Mouse (Mus musculus): ENCODE data around the gene Slc16a13.

Slc16a13 gene

DNA sequence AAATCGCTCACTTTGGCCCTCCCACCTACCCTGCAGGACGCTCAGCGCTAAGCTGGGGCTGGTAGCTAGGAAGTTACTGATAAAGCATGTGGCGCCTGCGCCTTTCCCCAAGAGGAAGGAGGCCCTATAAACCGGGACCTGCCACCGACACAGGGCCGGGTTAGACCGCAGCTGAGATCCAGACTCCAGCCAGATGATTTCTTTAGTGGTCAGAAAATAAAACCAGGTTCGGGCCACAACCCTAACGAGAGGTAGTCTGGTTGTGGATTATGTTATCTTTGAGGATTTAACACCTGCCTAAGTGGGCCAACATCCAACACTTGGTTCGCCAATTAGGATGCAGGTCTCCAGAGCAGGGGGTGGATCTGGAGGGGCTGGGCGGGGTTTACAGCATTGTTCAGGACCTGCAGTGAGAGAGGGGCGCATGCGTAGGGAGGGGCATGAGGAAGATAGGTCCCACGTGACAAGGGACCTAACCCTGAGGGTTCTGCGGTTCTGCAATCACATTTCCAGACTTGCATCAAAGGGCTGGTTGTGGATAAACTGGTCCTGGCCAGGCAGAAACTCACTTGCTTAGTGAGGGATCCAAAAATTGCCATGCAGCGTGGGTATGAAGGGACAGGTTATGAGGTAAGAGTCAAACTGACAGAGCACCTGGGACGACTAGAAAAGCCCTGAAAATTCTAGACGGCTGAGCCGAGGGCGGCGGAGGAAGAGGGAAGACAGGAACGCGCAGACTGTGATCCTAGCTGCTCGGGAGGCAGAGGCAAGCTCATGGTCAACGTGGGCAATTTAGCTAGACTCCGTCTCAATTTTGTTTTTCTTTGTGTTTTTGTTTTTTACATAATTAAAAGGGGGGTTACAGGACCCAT, at the start of gene Slc16a13:
Slc16a13 (minus strand) TSS at position 334 of the 872 bp plus-strand sequence.
- no peaks in the 10 kb centered on the region for H3K27me3 ChIP-seq (ENCODE audit: control insufficient read depth, insufficient read depth, low read length, poor library complexity, severe bottlenecking)
- no peaks in the 10 kb centered on the region for H3K36me3 ChIP-seq (ENCODE audit: control insufficient read depth, insufficient read depth, low read length, poor library complexity, severe bottlenecking)
- peak; percentile 96 for DNase-seq (ENCODE audit: low read depth, low spot score)

GRCm38 (mm10) chr11:70266405-70266804, 45.5 kb upstream of the Slc16a13 start:
- H3K27me3 ChIP-seq (ENCODE audit: control insufficient read depth, insufficient read depth, low read length, poor library complexity, severe bottlenecking), result no peaks in the 10 kb centered on the region
- no peaks in the 10 kb centered on the region for H3K36me3 ChIP-seq (ENCODE audit: control insufficient read depth, insufficient read depth, low read length, poor library complexity, severe bottlenecking)

GRCm38 (mm10) chr11:70265819-70266218, 45.0 kb upstream of the Slc16a13 start:
- no peak for DNase-seq (ENCODE audit: low read depth, low spot score)
- no peaks in the 10 kb centered on the region for H3K27me3 ChIP-seq (ENCODE audit: control insufficient read depth, insufficient read depth, low read length, poor library complexity, severe bottlenecking)
- H3K36me3 ChIP-seq (ENCODE audit: control insufficient read depth, insufficient read depth, low read length, poor library complexity, severe bottlenecking), result no peaks in the 10 kb centered on the region

More at GRCm38 (mm10) chr11:70266405-70266804, 45.5 kb upstream of the Slc16a13 start:
- DNase-seq (ENCODE audit: low read depth, low spot score), result no peak

GRCm38 (mm10) chr11:70265252-70265651, 44.4 kb upstream of the Slc16a13 start:
- DNase-seq (ENCODE audit: low read depth, low spot score), result no peak
- Histone ChIP-seq H3K36me3 (ENCODE audit: control insufficient read depth, insufficient read depth, low read length, poor library complexity, severe bottlenecking) (no peaks in the 10 kb centered on the region), H3K27me3 (ENCODE audit: control insufficient read depth, insufficient read depth, low read length, poor library complexity, severe bottlenecking) (no peaks in the 10 kb centered on the region)

GRCm38 (mm10) chr11:70259035-70259434, 38.2 kb upstream of the Slc16a13 start:
- Histone ChIP-seq H3K36me3 (ENCODE audit: control insufficient read depth, insufficient read depth, low read length, poor library complexity, severe bottlenecking) (no peaks in the 10 kb centered on the region), H3K27me3 (ENCODE audit: control insufficient read depth, insufficient read depth, low read length, poor library complexity, severe bottlenecking) (peaks cover 2% of the 10 kb centered on the region; the same call in 1 of the 2 replicates)
- DNase-seq (ENCODE audit: low read depth, low spot score), result no peak

DNA sequence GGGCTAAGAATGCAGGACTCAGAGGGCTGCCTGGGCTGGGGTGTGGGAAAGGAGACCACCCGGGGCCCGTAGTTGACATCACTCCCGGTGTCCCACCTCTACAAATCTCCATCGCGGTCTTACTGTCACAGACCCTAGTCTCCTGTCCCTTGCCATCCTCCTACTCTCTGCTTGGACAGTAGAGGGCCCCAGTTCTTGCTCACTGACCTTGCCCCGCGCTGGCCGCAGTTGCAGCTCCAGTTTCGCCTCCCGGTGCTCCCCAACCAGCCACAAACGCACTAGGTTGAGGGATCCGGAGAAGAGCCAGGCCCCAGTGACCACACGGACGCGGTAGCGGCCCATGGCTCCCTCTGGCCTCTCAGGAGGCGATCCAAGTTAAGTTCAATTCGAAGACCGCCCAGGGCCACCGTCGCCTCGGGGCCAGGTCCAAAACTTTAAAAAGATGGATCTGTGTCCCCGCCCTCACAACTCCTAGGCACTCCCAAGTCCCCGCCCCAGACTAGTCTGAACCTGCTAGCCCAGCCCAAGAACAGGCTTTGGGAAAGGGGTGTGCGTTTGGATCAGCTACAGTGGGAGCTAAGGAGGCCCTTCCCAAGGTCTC, 34.2 kb upstream of the Slc16a13 start, which contains the start of gene Alox12:
Alox12 (minus strand) TSS at position 423 of the 601 bp plus-strand sequence.
- H3K27me3 ChIP-seq (ENCODE audit: control insufficient read depth, insufficient read depth, low read length, poor library complexity, severe bottlenecking), result peaks cover 2% of the 10 kb centered on the region; the same call in 1 of the 2 replicates
- H3K36me3 ChIP-seq (ENCODE audit: control insufficient read depth, insufficient read depth, low read length, poor library complexity, severe bottlenecking), result no peaks in the 10 kb centered on the region
- peak; percentile 20 for DNase-seq (ENCODE audit: low read depth, low spot score)

DNA sequence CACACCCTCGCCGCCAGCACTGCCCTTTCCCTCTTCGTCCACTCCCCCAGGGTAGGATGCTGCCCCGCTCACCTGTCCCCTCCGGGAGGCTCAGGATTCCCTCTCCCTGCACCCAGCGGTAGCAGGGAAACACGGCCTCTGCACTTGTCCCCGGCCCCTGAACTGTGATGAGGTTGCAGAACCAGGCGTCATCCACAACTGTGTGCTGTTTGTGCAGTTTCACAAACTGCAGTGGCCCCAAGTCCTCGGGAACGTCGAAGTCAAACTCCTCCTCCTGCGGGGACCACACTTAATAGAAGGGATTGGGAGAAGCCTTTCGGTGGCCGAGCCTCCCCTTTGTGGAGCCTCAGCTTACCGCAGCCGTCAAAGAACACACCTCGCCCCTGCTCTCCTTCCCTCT, 33.5 kb upstream of the Slc16a13 start:
- H3K36me3 ChIP-seq (ENCODE audit: control insufficient read depth, insufficient read depth, low read length, poor library complexity, severe bottlenecking), result no peaks in the 10 kb centered on the region
- no peak for DNase-seq (ENCODE audit: low read depth, low spot score)
- H3K27me3 ChIP-seq (ENCODE audit: control insufficient read depth, insufficient read depth, low read length, poor library complexity, severe bottlenecking), result peaks cover 2% of the 10 kb centered on the region; the same call in 1 of the 2 replicates

- peaks cover 2% of the 10 kb centered on the region; the same call in 1 of the 2 replicates for H3K27me3 ChIP-seq (ENCODE audit: control insufficient read depth, insufficient read depth, low read length, poor library complexity, severe bottlenecking)
- no peaks in the 10 kb centered on the region for H3K36me3 ChIP-seq (ENCODE audit: control insufficient read depth, insufficient read depth, low read length, poor library complexity, severe bottlenecking)
- DNase-seq (ENCODE audit: low read depth, low spot score), result no peak
These were observed 31.0 kb upstream of the Slc16a13 start for GRCm38 (mm10) chr11:70251853-70252252.

DNA sequence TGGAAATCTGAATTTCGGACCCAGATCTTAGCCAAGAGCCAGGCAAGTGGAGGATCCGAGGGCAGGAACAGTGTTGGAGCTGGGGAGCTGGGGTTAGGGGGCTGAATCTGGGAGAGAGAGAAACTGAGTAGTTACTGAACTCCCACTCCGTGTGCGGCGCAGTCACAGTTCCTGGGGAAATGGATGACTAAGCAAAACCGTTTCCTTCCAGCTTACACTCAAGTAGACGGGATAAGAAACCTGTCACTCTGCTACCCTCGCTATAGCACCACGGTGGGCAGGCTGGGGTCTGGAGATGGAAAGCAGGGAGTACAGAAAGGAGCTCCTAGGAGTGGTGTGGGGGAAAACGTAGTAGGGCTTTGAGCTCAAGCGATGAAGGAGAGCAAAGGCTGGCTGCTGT, 29.3 kb upstream of the Slc16a13 start:
- Histone ChIP-seq H3K27me3 (ENCODE audit: control insufficient read depth, insufficient read depth, low read length, poor library complexity, severe bottlenecking) (peaks cover 2% of the 10 kb centered on the region; the same call in 1 of the 2 replicates), H3K36me3 (ENCODE audit: control insufficient read depth, insufficient read depth, low read length, poor library complexity, severe bottlenecking) (no peaks in the 10 kb centered on the region)
- DNase-seq (ENCODE audit: low read depth, low spot score), result no peak

- peak; percentile 85 for DNase-seq (ENCODE audit: low read depth, low spot score)
- no peaks in the 10 kb centered on the region for H3K36me3 ChIP-seq (ENCODE audit: control insufficient read depth, insufficient read depth, low read length, poor library complexity, severe bottlenecking)
- no peaks in the 10 kb centered on the region for H3K27me3 ChIP-seq (ENCODE audit: control insufficient read depth, insufficient read depth, low read length, poor library complexity, severe bottlenecking)
These were observed 26.4 kb upstream of the Slc16a13 start for GRCm38 (mm10) chr11:70247136-70247845.

DNA sequence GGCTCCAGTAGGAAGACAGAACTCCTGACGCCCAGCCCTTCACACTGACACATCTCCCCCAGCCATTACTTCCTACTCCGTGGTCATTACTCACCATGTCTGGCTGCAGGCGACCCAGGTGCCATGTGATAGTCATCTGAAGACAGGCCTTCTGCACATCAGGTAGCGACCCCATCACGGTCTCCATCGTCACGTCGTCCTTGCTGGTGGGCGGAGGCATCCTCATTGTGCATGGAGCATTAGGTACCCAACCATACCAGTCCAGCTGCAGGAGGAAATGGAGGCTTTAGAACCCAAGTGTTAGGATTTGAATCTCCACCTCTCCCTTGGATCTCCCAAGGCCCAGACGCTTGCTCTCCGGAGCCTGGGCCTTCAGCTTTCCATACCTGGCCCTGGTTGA, 21.7 kb upstream of the Slc16a13 start:
- H3K36me3 ChIP-seq (ENCODE audit: control insufficient read depth, insufficient read depth, low read length, poor library complexity, severe bottlenecking), result no peaks in the 10 kb centered on the region
- no peak for DNase-seq (ENCODE audit: low read depth, low spot score)
- H3K27me3 ChIP-seq (ENCODE audit: control insufficient read depth, insufficient read depth, low read length, poor library complexity, severe bottlenecking), result no peaks in the 10 kb centered on the region

DNA sequence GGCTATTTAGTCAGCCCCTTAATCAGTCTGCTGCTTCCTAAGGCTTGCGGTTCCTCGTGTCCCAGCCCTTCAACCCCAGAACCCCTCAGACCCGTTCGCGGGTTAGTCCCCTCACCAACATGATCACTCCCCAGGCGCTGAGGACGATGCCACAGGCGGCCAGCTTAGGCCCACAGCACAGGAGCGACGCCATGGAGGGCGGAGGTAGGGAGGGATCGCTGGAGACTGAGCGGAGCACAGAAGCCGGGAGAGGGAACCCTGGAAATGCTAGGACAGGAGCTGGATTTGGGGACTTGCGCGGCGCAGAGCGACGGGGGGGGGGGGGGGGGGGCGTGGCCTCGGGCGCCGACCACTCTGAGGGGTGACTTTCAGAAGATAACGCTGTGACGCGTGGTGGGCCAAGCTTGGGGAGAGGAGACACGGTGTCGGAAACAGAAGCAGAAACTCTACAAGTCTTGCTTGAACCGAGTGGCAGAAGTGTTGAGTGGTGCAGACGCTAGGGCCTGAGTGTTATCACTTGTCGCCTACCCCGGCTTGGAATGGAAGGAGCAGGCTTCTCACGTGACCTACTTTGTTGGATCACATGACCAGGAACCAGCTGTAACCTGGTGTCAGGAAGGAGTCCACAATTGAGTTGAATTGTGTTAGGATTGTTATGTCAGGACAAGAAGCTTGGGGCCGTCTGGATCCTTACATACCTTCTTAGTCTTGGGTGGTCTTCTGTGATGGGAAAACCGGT, 18.8 kb upstream of the Slc16a13 start, which contains the start of the genes Gm21988 and Rnasek:
Gm21988 (minus strand) TSS at position 290 of the 739 bp plus-strand sequence.
Rnasek (minus strand) TSS at position 302 of the 739 bp plus-strand sequence.
- DNase-seq (ENCODE audit: low read depth, low spot score), result peak; percentile 88
- Histone ChIP-seq H3K27me3 (ENCODE audit: control insufficient read depth, insufficient read depth, low read length, poor library complexity, severe bottlenecking) (no peaks in the 10 kb centered on the region), H3K36me3 (ENCODE audit: control insufficient read depth, insufficient read depth, low read length, poor library complexity, severe bottlenecking) (peaks cover 2% of the 10 kb centered on the region; the same call in 1 of the 2 replicates)

DNA sequence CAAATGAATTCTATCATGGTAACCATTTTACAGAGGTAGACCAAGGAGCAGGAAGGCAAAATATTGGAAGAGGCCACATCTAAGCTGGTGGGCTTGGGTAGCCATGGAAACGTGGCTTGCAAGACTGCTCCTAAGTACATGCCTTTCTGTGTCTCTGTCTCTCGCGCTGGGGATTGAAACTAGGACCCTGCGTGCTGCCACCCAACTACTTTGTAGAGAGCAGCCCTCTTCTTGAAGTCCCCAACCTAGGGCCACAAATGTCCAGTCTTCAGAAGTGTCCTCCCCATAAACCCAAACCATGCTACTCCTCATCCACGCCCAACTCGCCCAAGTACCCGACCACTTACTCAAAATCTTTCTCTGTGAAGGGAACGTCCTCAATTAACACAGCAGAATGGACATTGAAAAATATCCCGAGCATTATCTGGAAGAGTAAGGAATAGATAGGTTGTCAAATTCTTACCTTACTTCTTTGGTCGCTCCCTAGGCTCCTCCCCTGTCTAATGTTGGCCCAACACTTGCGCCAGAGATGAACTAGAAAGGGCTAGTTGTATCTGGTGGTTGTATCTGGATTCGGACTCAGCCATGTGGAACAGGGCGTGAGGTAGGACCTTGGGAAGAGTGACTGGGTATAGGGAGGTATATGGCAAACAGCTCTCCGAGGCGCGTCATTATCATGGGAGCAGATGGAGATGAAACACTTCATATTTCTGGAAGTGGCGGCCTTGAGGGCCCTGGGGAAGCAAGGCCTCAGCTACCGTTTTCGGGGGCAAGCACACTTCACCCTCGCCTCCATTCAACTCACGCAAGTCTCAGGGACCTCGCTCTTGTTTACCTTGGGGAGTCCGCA, 18.0 kb upstream of the Slc16a13 start:
- Histone ChIP-seq H3K27me3 (ENCODE audit: control insufficient read depth, insufficient read depth, low read length, poor library complexity, severe bottlenecking) (no peaks in the 10 kb centered on the region), H3K36me3 (ENCODE audit: control insufficient read depth, insufficient read depth, low read length, poor library complexity, severe bottlenecking) (peaks cover 2% of the 10 kb centered on the region; the same call in 1 of the 2 replicates)
- no peak for DNase-seq (ENCODE audit: low read depth, low spot score)

All from splenic B cell, adult 2 months (primary cell).